Mouse (Mus musculus): ENCODE measurements around the gene Lfng.
A peak's percentile ranks its signal among the peaks of the same experiment; 100 is the strongest.

The Lfng gene

GRCm38 (mm10) chr5:140641254-140641928 lies 34.3 kb downstream of the Lfng start:
- no peak for DNase-seq

- no peak for DNase-seq
Measured at GRCm38 (mm10) chr5:140642076-140642475, 35.0 kb downstream of the Lfng start.

- peak in 1 of 2 experiments; percentile 59 for DNase-seq
Measured at GRCm38 (mm10) chr5:140644263-140644662, 37.1 kb downstream of the Lfng start.

GRCm38 (mm10) chr5:140644702-140645201 lies 37.6 kb downstream of the Lfng start:
- peak; percentile 55 to 62 for DNase-seq

- no peak for DNase-seq
Measured at GRCm38 (mm10) chr5:140645454-140645853, 38.3 kb downstream of the Lfng start.

GRCm38 (mm10) chr5:140646171-140646570 lies 39.1 kb downstream of the Lfng start:
- DNase-seq, result no peak

GRCm38 (mm10) chr5:140647031-140647760 lies 40.1 kb downstream of the Lfng start:
- no peak for DNase-seq

GRCm38 (mm10) chr5:140647821-140648518 lies 40.9 kb downstream of the Lfng start:
- peak; percentile 59 to 73 for DNase-seq

GRCm38 (mm10) chr5:140648519-140649100 lies 41.5 kb downstream of the Lfng start, which contains the start of gene Ttyh3:
Ttyh3 (minus strand) TSS chr5:140649031.
- peak; percentile 55 to 77 for DNase-seq

GRCm38 (mm10) chr5:140649101-140649667 lies 42.1 kb downstream of the Lfng start:
- DNase-seq, result peak; percentile 98 to 99

- DNase-seq, result no peak
Measured at GRCm38 (mm10) chr5:140649881-140650414, 42.8 kb downstream of the Lfng start.

GRCm38 (mm10) chr5:140651231-140651630 lies 44.1 kb downstream of the Lfng start:
- no peak for DNase-seq

GRCm38 (mm10) chr5:140652587-140652986 lies 45.5 kb downstream of the Lfng start:
- DNase-seq, result no peak

GRCm38 (mm10) chr5:140654096-140654845 lies 47.2 kb downstream of the Lfng start:
- peak; percentile 62 to 68 for DNase-seq

- no peak for DNase-seq
Measured at GRCm38 (mm10) chr5:140659607-140660272, 52.6 kb downstream of the Lfng start.

- DNase-seq, result no peak
Measured at GRCm38 (mm10) chr5:140660398-140660797, 53.3 kb downstream of the Lfng start.

GRCm38 (mm10) chr5:140661427-140661826 lies 54.3 kb downstream of the Lfng start:
- DNase-seq, result no peak

GRCm38 (mm10) chr5:140661875-140662643 lies 54.9 kb downstream of the Lfng start:
- no peak for DNase-seq

GRCm38 (mm10) chr5:140662741-140663592 lies 55.8 kb downstream of the Lfng start:
- no peak for DNase-seq
